Mouse (Mus musculus) kidney, postnatal 36 days (tissue): ENCODE measurements around the gene Tbc1d17.

ENCODE experiments used
- DNase-seq, 2 experiments: peaks; one replicate each; pipeline ENCODE4 v3.0.0; 2021 to 2022; ENCODE audit warnings: mixed read lengths in 2 of 2

Gene Tbc1d17

DNA sequence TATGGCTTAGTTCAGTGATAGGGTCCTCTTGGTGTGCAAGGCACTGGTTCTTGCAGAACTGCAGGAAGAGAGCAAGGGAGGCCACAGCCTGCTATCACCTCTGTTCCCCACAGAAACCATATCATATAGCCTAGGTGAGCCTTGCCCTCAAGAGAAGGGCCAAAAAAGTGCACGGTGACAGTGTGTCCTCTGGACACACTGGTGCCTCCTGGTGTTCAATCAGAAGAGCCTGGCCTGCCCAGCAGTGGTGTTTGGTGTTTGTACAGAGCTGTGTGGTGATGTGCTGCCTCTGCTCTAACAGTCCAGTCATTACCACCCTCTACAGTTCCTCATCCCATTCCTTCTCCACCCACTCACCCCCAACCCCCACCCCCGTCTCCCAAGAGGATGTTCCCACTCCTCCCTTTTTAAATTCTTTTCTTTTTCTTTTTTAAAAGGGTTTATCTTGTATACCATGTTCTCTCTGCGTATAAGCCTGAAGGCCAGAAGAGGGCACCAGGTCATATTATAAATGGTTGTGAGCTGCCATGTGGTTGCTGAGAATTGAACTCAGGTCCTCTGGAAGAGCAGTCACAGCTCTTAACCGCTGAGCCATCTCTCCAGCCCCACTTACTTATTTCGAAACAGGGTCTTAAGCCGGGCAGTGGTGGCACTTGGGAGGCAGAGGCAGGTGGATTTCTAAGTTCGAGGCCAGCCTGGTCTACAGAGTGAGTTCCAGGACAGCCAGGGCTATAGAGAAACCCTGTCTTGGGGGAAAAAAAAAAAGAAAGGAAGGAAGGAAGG is 27.0 kb downstream of the Tbc1d17 start:
- peak in 1 of 2 experiments; percentile 2 for DNase-seq

DNA sequence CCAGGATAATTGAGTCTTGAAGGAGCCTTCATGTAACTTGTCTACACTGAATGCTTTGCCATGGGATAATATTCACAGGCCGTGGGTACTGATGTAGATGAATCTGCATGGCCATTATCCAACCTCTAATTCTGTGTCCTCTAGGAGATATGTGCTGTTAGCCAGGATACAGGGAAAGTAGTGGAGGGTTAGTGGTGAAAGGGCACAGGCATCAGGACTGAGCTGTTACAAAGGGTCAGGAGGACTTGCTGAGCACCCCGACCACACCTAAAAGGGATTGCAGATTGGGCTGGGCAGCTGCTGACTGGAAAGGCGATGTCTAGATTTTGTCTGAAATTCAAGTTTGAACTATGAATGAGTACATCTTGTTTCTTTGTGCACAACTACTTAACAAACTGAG is 28.4 kb downstream of the Tbc1d17 start:
- DNase-seq, result no peak

DNA sequence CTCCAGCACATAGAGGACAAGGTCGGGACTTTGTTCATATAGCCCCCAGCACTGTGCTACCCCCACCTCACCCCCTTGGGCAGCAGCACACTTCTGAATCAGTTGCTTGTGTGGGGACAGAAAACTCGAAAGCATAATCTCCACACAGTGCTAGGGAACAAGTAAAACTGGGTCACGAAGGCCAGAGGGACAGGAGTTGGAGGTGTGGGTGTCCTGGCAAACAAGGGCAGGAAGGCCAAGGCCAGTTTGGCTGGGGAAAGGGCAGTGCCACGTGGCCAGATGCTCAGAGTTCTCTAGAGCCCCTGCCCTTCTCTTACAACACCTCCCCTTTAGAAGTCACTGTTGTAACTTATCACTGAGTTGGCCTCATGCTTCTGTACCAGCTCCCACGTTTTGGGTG is 29.0 kb downstream of the Tbc1d17 start:
- no peak for DNase-seq

GRCm38 (mm10) chr7:44819391-44819790 is 29.5 kb downstream of the Tbc1d17 start:
- DNase-seq, result no peak

- DNase-seq, result no peak
Measured at GRCm38 (mm10) chr7:44818751-44819235, 30.1 kb downstream of the Tbc1d17 start.

- no peak for DNase-seq
Measured at GRCm38 (mm10) chr7:44818164-44818563, 30.7 kb downstream of the Tbc1d17 start.

- no peak for DNase-seq
Measured at GRCm38 (mm10) chr7:44817441-44817840, 31.4 kb downstream of the Tbc1d17 start.

- DNase-seq, result peak in 1 of 2 experiments; percentile 68
Measured at GRCm38 (mm10) chr7:44816470-44817021, 32.3 kb downstream of the Tbc1d17 start, which contains the start of gene Atf5. Gene Atf5, minus strand, starts transcription at chr7:44816658.

DNA sequence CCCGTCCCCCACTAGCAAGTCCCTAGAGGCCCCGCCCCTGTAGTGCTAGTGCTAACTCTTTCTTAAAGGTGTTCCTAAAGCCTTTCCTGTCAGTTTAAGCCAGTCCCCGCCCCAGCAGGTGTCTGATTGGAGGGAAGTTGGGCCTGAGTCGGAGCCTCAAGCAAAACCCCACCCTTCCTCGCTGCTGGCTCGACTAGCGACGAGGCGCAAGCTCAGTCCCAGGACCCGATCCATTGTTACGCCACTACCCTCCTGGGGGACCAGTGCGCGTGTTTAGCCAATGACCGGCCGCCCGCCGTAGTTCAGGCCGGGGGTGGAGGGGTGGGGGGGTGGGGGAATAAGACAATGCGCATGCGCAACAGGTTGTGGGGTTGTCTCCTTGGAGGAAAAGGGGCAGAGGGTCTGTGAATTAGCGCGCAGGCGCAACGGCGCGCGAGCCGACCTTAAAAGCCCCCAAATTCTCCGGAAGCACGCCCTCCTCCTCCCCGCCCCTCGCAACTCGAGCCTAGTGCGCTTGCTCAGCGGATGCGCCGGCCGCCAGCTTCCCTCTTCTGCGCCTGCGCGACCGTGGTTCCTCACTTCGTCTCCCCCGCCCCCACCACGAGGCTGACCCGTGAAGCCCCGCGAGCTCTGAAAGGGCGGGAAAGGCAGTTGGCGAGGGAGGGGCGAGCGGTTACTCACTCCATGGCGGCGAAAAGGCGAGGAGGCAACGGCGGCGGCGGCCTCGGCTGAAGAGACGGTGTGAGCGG is 33.0 kb downstream of the Tbc1d17 start, which contains the start of the genes Nup62 and Il4i1:
TSS of gene Nup62 (plus strand) at position 368 of the 749 bp plus-strand sequence.
TSS of gene Il4i1 (plus strand) at position 667 of the 749 bp plus-strand sequence.
- peak; percentile 99 to 100 for DNase-seq

DNA sequence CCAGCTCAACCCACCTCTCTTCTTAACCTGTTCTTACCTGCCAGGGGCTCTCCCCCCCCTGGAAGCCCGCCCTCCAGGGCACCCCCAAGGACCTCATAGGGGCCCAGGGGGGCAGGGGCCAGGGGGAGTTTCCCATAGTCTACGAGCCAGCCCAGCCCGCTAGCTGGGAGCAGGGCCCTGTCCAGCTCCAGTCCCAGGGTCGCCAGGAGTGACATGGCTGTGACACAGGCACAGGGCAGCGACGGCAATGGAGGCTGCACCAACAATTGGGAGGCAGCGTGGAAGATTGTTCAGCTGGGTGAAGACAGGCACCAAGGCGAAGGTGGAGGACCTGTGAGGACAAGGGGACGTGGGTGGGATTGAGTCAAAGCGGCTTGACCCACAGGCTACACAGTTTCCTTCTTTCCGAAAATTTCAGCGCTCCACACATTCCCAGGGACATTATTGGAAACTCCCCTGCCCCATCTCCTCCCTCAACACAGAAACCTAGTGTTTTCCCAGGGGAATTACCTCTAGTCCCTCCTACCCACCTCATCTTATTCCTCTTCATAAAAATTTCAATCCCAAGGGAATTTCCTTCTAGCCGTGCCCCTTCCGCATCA is 33.8 kb downstream of the Tbc1d17 start:
- no peak for DNase-seq

- DNase-seq, result no peak
Measured at GRCm38 (mm10) chr7:44814423-44814822, 34.5 kb downstream of the Tbc1d17 start.

- no peak for DNase-seq
Measured at GRCm38 (mm10) chr7:44813985-44814384, 34.9 kb downstream of the Tbc1d17 start.

- no peak for DNase-seq
Measured at GRCm38 (mm10) chr7:44812651-44813325, 36.1 kb downstream of the Tbc1d17 start.

DNA sequence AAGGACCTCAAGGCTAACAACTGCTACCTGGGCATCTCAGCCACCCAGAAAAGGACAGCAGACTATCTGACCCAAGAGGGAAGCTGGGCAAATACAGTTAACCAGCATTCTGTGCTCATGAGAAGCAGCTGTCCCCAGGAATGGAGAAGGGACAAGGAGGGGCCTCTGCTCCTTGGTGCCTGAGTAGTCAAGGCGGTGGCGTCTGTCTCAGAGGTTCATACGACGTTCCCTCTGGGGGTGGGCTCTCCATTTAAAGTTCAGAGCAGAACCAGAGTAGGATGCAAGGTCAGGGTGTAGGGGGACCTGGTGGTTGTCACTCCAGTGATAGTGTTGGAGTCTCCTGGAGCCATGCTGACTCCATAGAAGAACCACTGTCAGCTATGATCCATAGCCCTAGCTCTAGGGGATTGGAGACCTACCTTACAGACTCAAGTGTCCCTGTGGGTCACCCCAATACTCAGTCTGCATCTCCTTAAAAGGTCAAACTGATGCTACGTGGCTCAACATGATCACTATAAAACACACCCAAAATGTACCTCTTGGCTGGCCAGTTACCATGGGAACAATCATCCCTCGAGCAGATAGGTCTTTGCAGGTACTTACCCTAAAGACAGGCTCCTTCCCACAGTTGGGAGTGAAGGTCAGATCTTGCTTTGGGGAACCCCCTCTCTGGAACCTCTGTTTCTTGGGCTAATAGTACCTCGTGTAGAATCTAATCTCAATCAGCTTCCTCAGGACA is 37.9 kb downstream of the Tbc1d17 start:
- DNase-seq, result no peak

DNA sequence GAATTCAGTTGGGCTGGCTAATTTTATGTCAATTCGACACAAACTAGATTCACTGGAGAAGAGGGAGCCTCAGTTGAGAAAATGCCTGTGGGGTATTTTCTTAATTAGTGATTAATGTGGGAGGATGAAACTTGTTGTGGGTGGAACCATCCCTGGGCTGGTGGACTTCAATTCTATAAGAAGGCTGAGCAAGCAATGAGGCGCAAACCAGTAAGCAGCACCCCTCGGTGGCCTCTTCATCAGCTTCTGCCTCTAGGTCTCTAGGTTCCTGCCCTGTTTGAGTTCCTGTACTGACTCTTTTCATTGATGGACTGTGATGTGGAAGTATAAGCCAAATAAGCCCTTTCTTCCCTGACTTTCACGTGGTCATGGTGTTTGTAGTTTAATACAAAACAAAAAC is 38.5 kb downstream of the Tbc1d17 start:
- DNase-seq, result no peak

GRCm38 (mm10) chr7:44809466-44809865 is 39.4 kb downstream of the Tbc1d17 start:
- DNase-seq, result no peak

- DNase-seq, result no peak
Measured at GRCm38 (mm10) chr7:44808927-44809326, 40.0 kb downstream of the Tbc1d17 start.

GRCm38 (mm10) chr7:44792781-44793180 is 56.1 kb downstream of the Tbc1d17 start:
- DNase-seq, result no peak

- no peak for DNase-seq
Measured at GRCm38 (mm10) chr7:44790066-44790465, 58.8 kb downstream of the Tbc1d17 start.

GRCm38 (mm10) chr7:44789531-44789930 is 59.3 kb downstream of the Tbc1d17 start:
- DNase-seq, result no peak
